Mouse (Mus musculus) small intestine, adult 2 months (tissue): ENCODE measurements at regions not wholly inside any gene's neighbourhood (a gene's known extent, or its start where the extent isn't known, plus 50 kb on each side); places are given as distances from the start of the nearest gene placed in this dataset.

Experiments
- H3K27ac ChIP-seq: fragments of 200-500 bp; 2 replicates; pipeline ENCODE4 v1.5.1; 2012; ENCODE audit warnings: low read depth, low read length, control low read depth, inconsistent platforms; ENCODE audit not compliant: insufficient read depth
- H3K27me3 ChIP-seq: fragments of 200-500 bp; 2 replicates; pipeline ENCODE4 v1.6.1; 2012; ENCODE audit warnings: mild to moderate bottlenecking, moderate library complexity, low read length, inconsistent platforms; ENCODE audit not compliant: control insufficient read depth, insufficient read depth
- H3K36me3 ChIP-seq: fragments of 200-500 bp; 2 replicates; pipeline ENCODE4 v1.6.1; 2012; ENCODE audit warnings: mild to moderate bottlenecking, low read length, control low read depth, inconsistent platforms; ENCODE audit not compliant: control insufficient read depth, insufficient read depth
- H3K4me1 ChIP-seq: fragments of 200-500 bp; 2 replicates; pipeline ENCODE4 v1.6.1; 2012; ENCODE audit warnings: low read length, inconsistent platforms, mixed read lengths; ENCODE audit not compliant: control insufficient read depth, insufficient read depth, insufficient read length
- H3K4me3 ChIP-seq: fragments of 200-500 bp; 2 replicates; pipeline ENCODE4 v1.5.1; 2012; ENCODE audit warnings: low read depth, mild to moderate bottlenecking, control low read depth, inconsistent platforms, low read length, moderate library complexity
- CTCF ChIP-seq: fragments of 200-500 bp; IDR thresholded peaks from 2 replicates; pipeline ENCODE4 v1.5.1; 2012; ENCODE audit warnings: low read depth, mild to moderate bottlenecking, control low read depth, inconsistent platforms, low read length, moderate library complexity, mixed read lengths; ENCODE audit not compliant: insufficient replicate concordance, insufficient read length; ENCODE audit errors: extremely low read depth
- POLR2A ChIP-seq: fragments of 200-500 bp; IDR thresholded peaks from 2 replicates; pipeline ENCODE4 v1.6.1; 2012; ENCODE audit warnings: low read depth, mild to moderate bottlenecking, control low read depth, inconsistent platforms, low read length, moderate library complexity
- WGBS: fragments of 180-500 bp; shearing (Covaris S2); methylation state at CpG from one replicate; pipeline ENCODE4 v1.1.7; 2018; 5-methylcytosine and 5-hydroxymethylcytosine counted together

GRCm38 (mm10) chr14:46594151-46594550 lies 166.2 kb upstream of the Cdkn3 start:
- Histone ChIP-seq H3K4me3 (no peak overlapping the region), H3K36me3 (no peaks in the 10 kb centered on the region), H3K27me3 (no peaks in the 10 kb centered on the region), H3K4me1 (no peaks in the 10 kb centered on the region), H3K27ac (no peak overlapping the region)
- TF ChIP-seq CTCF (no peak), POLR2A (no peak)
- WGBS = 73% methylated on average over 3 of the region's 3 CpGs

- WGBS = 64% methylated on average over 12 of the region's 12 CpGs
- no peak overlapping the region for H3K27ac ChIP-seq
- TF ChIP-seq POLR2A (no peak), CTCF (no peak)
- no peaks in the 10 kb centered on the region for H3K36me3 ChIP-seq
- no peaks in the 10 kb centered on the region for H3K27me3 ChIP-seq
- no peak overlapping the region for H3K4me3 ChIP-seq
- H3K4me1 ChIP-seq = no peaks in the 10 kb centered on the region
Observed at GRCm38 (mm10) chr14:46591753-46592359, 168.5 kb upstream of the Cdkn3 start.

GRCm38 (mm10) chr14:46591211-46591610 lies 169.1 kb upstream of the Cdkn3 start:
- Histone ChIP-seq H3K27ac (no peak overlapping the region), H3K4me1 (no peaks in the 10 kb centered on the region), H3K36me3 (no peaks in the 10 kb centered on the region), H3K27me3 (no peaks in the 10 kb centered on the region), H3K4me3 (no peak overlapping the region)
- no peak for TF ChIP-seq POLR2A
- TF ChIP-seq CTCF = no peak
- 85% methylated on average over 3 of the region's 3 CpGs for WGBS

GRCm38 (mm10) chr14:46586093-46586492 lies 174.2 kb upstream of the Cdkn3 start:
- no peaks in the 10 kb centered on the region for H3K27me3 ChIP-seq
- H3K27ac ChIP-seq = no peak overlapping the region
- H3K4me1 ChIP-seq = no peaks in the 10 kb centered on the region
- H3K36me3 ChIP-seq = no peaks in the 10 kb centered on the region
- 89% methylated on average over 11 of the region's 11 CpGs for WGBS
- no peak overlapping the region for H3K4me3 ChIP-seq
- TF ChIP-seq POLR2A (no peak), CTCF (no peak)

- H3K4me1 ChIP-seq = no peaks in the 10 kb centered on the region
- no peaks in the 10 kb centered on the region for H3K27me3 ChIP-seq
- no peak overlapping the region for H3K27ac ChIP-seq
- H3K36me3 ChIP-seq = no peaks in the 10 kb centered on the region
- TF ChIP-seq POLR2A = no peak
- TF ChIP-seq CTCF = no peak
- no peak overlapping the region for H3K4me3 ChIP-seq
- WGBS = 75% methylated on average over 13 of the region's 13 CpGs
Observed at GRCm38 (mm10) chr14:46578051-46579000, 182.0 kb upstream of the Cdkn3 start.

GRCm38 (mm10) chr14:46575889-46576288 lies 184.5 kb upstream of the Cdkn3 start:
- 82% methylated on average over 4 of the region's 4 CpGs for WGBS
- TF ChIP-seq CTCF = no peak
- Histone ChIP-seq H3K4me1 (no peaks in the 10 kb centered on the region), H3K36me3 (no peaks in the 10 kb centered on the region), H3K27me3 (no peaks in the 10 kb centered on the region), H3K27ac (no peak overlapping the region), H3K4me3 (no peak overlapping the region)

- Histone ChIP-seq H3K36me3 (no peaks in the 10 kb centered on the region), H3K27ac (no peak overlapping the region), H3K27me3 (no peaks in the 10 kb centered on the region), H3K4me1 (no peaks in the 10 kb centered on the region), H3K4me3 (no peak overlapping the region)
- WGBS = 76% methylated on average over 3 of the region's 3 CpGs
- TF ChIP-seq CTCF = no peak
- TF ChIP-seq POLR2A = no peak
Observed at GRCm38 (mm10) chr14:46575414-46575813, 184.9 kb upstream of the Cdkn3 start.
